Mouse (Mus musculus) embryonic facial prominence, embryonic 15.5 days (tissue): ENCODE data around the gene Gdf5. TPM values are rescaled to one million over a fixed set of nuclear protein-coding genes. Genes with fewer than 3 reads are reported as not detected.

ENCODE experiments used
- ATAC-seq: fragments of 200-750 bp; cut with Nextera tagmentation; 2 replicates; pipeline ENCODE4 v1.8.0; 2017; ENCODE audit warnings: low read depth, moderate TSS enrichment; ENCODE audit not compliant: insufficient number of reproducible peaks, low FRiP score, low TSS enrichment
- H3K27ac ChIP-seq: fragments of 300-500 bp; sonication (generic); replicated peaks from 2 replicates; pipeline ENCODE4 v1.5.1; 2015; ENCODE audit warnings: mild to moderate bottlenecking, inconsistent platforms
- H3K27me3 ChIP-seq: fragments of 300-500 bp; sonication (generic); 2 replicates; pipeline ENCODE4 v1.6.1; 2015; ENCODE audit warnings: inconsistent platforms
- H3K36me3 ChIP-seq: fragments of 300-500 bp; sonication (generic); 2 replicates; pipeline ENCODE4 v1.6.1; 2015; ENCODE audit warnings: mild to moderate bottlenecking, inconsistent platforms
- H3K4me1 ChIP-seq: fragments of 300-500 bp; sonication (generic); 2 replicates; pipeline ENCODE4 v1.6.1; 2015; ENCODE audit warnings: inconsistent platforms
- H3K4me2 ChIP-seq: fragments of 300-500 bp; sonication (generic); replicated peaks from 2 replicates; pipeline ENCODE4 v1.6.1; 2015; ENCODE audit warnings: mild to moderate bottlenecking, inconsistent platforms
- H3K4me3 ChIP-seq: fragments of 300-500 bp; sonication (generic); replicated peaks from 2 replicates; pipeline ENCODE4 v1.5.1; 2015; ENCODE audit warnings: mild to moderate bottlenecking, inconsistent platforms
- H3K9ac ChIP-seq: fragments of 300-500 bp; sonication (generic); 2 replicates; pipeline ENCODE4 v1.6.1; 2015; ENCODE audit warnings: inconsistent platforms
- H3K9me3 ChIP-seq: fragments of 300-500 bp; sonication (generic); replicated peaks from 2 replicates; pipeline ENCODE4 v1.6.1; 2016; ENCODE audit warnings: inconsistent platforms
- WGBS: fragments of 180-500 bp; shearing (Covaris S2); methylation state at CpG from one replicate; pipeline ENCODE4 v1.1.7; 2015; 5-methylcytosine and 5-hydroxymethylcytosine counted together
- polyA plus RNA-seq: library from polyadenylated mRNA; unstranded; fragments of >200 nt; fragmentation: Nextera tagmentation; extraction: Ambion mirVana; gene quantifications from 2 replicates; pipeline ENCODE4 v1.2.1, GENCODE M21; 2015

Gdf5 gene
- 1.7 and 2.2 TPM in 2 replicates for polyA plus RNA-seq

- no peaks in the 10 kb centered on the region for H3K36me3 ChIP-seq
- H3K27me3 ChIP-seq = peaks cover 2% of the 10 kb centered on the region; the same call in 1 of the 2 replicates
- no peak within 1 kb of the TSS for H3K9ac ChIP-seq
- 0 out of 2 replicates have a peak within 1 kb of the TSS, but pooled peaks have one; percentile 6 for H3K27ac ChIP-seq
- no peaks in the 10 kb centered on the region for H3K9me3 ChIP-seq
- peak within 1 kb of the TSS; percentile 3; the same call in 1 of the 2 replicates for H3K4me3 ChIP-seq
- peaks cover 47% of the 10 kb centered on the region for H3K4me1 ChIP-seq
- no peak for ATAC-seq
- H3K4me2 ChIP-seq = peak within 1 kb of the TSS; percentile 32
- WGBS = 15% methylated on average over 13 of the region's 13 CpGs
These were observed at the start of gene Gdf5 for GRCm38 (mm10) chr2:155945124-155945523. Gene Gdf5 (minus strand): TSS chr2:155945367.

GRCm38 (mm10) chr2:155991863-155992321 lies 46.7 kb upstream of the Gdf5 start:
- H3K4me3 ChIP-seq = no peak overlapping the region
- no peak for ATAC-seq
- H3K4me1 ChIP-seq = no peaks in the 10 kb centered on the region
- WGBS = 75% methylated on average over 14 of the region's 14 CpGs
- H3K27me3 ChIP-seq = no peaks in the 10 kb centered on the region
- H3K4me2 ChIP-seq = no peak overlapping the region
- H3K27ac ChIP-seq = no peak overlapping the region
- peaks cover 100% of the 10 kb centered on the region for H3K36me3 ChIP-seq
- H3K9me3 ChIP-seq = no peaks in the 10 kb centered on the region
- no peak overlapping the region for H3K9ac ChIP-seq

- Histone ChIP-seq H3K9me3 (no peaks in the 10 kb centered on the region), H3K27ac (no peak overlapping the region), H3K9ac (no peak overlapping the region), H3K4me2 (no peak overlapping the region), H3K4me3 (no peak overlapping the region), H3K4me1 (no peaks in the 10 kb centered on the region), H3K36me3 (peaks cover 100% of the 10 kb centered on the region), H3K27me3 (no peaks in the 10 kb centered on the region)
- ATAC-seq = no peak
- WGBS = 91% methylated on average over 10 of the region's 10 CpGs
These were observed 46.0 kb upstream of the Gdf5 start for GRCm38 (mm10) chr2:155991151-155991550.

- no peaks in the 10 kb centered on the region for H3K9me3 ChIP-seq
- ATAC-seq = no peak
- H3K9ac ChIP-seq = no peak overlapping the region
- H3K27me3 ChIP-seq = no peaks in the 10 kb centered on the region
- H3K36me3 ChIP-seq = peaks cover 100% of the 10 kb centered on the region
- H3K4me1 ChIP-seq = no peaks in the 10 kb centered on the region
- no peak overlapping the region for H3K4me3 ChIP-seq
- WGBS = 69% methylated on average over 4 of the region's 4 CpGs
- H3K4me2 ChIP-seq = no peak overlapping the region
- no peak overlapping the region for H3K27ac ChIP-seq
These were observed 43.9 kb upstream of the Gdf5 start for GRCm38 (mm10) chr2:155989085-155989484.

GRCm38 (mm10) chr2:155987131-155987530 lies 42.0 kb upstream of the Gdf5 start:
- no peaks in the 10 kb centered on the region for H3K9me3 ChIP-seq
- H3K4me2 ChIP-seq = no peak overlapping the region
- no peak overlapping the region for H3K9ac ChIP-seq
- 95% methylated on average over 6 of the region's 6 CpGs for whole genome bisulfite sequencing
- no peak overlapping the region for H3K4me3 ChIP-seq
- no peaks in the 10 kb centered on the region for H3K4me1 ChIP-seq
- H3K27ac ChIP-seq = no peak overlapping the region
- ATAC-seq = no peak
- H3K36me3 ChIP-seq = peaks cover 100% of the 10 kb centered on the region
- no peaks in the 10 kb centered on the region for H3K27me3 ChIP-seq

GRCm38 (mm10) chr2:155985776-155986175 lies 40.6 kb upstream of the Gdf5 start:
- no peak overlapping the region for H3K4me3 ChIP-seq
- no peaks in the 10 kb centered on the region for H3K9me3 ChIP-seq
- no peak overlapping the region for H3K9ac ChIP-seq
- H3K36me3 ChIP-seq = peaks cover 100% of the 10 kb centered on the region
- no peaks in the 10 kb centered on the region for H3K4me1 ChIP-seq
- 82% methylated on average over 7 of the region's 7 CpGs for WGBS
- H3K27me3 ChIP-seq = no peaks in the 10 kb centered on the region
- no peak overlapping the region for H3K4me2 ChIP-seq
- no peak for ATAC-seq
- H3K27ac ChIP-seq = no peak overlapping the region

GRCm38 (mm10) chr2:155979328-155979991 lies 34.3 kb upstream of the Gdf5 start:
- Histone ChIP-seq H3K36me3 (peaks cover 95% of the 10 kb centered on the region), H3K27me3 (no peaks in the 10 kb centered on the region), H3K4me1 (no peaks in the 10 kb centered on the region), H3K9me3 (no peaks in the 10 kb centered on the region), H3K4me2 (no peak overlapping the region), H3K27ac (no peak overlapping the region), H3K9ac (no peak overlapping the region), H3K4me3 (no peak overlapping the region)
- ATAC-seq = no peak; the same call in 1 of the 2 replicates
- WGBS = 83% methylated on average over 5 of the region's 5 CpGs

GRCm38 (mm10) chr2:155974087-155974731 lies 29.0 kb upstream of the Gdf5 start:
- Histone ChIP-seq H3K9me3 (no peaks in the 10 kb centered on the region), H3K36me3 (peaks cover 88% of the 10 kb centered on the region), H3K9ac (no peak overlapping the region), H3K27ac (no peak overlapping the region), H3K4me1 (no peaks in the 10 kb centered on the region), H3K27me3 (no peaks in the 10 kb centered on the region), H3K4me3 (no peak overlapping the region), H3K4me2 (no peak overlapping the region)
- 81% methylated on average over 14 of the region's 14 CpGs for WGBS
- no peak for ATAC-seq

GRCm38 (mm10) chr2:155973348-155973747 lies 28.2 kb upstream of the Gdf5 start:
- ATAC-seq = no peak
- WGBS = 72% methylated on average over 6 of the region's 6 CpGs
- H3K27me3 ChIP-seq = no peaks in the 10 kb centered on the region
- H3K9ac ChIP-seq = no peak overlapping the region
- H3K4me2 ChIP-seq = no peak overlapping the region
- peaks cover 89% of the 10 kb centered on the region for H3K36me3 ChIP-seq
- no peaks in the 10 kb centered on the region for H3K9me3 ChIP-seq
- no peak overlapping the region for H3K27ac ChIP-seq
- H3K4me1 ChIP-seq = no peaks in the 10 kb centered on the region
- no peak overlapping the region for H3K4me3 ChIP-seq

GRCm38 (mm10) chr2:155962991-155963390 lies 17.8 kb upstream of the Gdf5 start:
- H3K36me3 ChIP-seq = peaks cover 58% of the 10 kb centered on the region
- H3K4me3 ChIP-seq = no peak overlapping the region
- no peaks in the 10 kb centered on the region for H3K9me3 ChIP-seq
- no peak overlapping the region for H3K27ac ChIP-seq
- no peaks in the 10 kb centered on the region for H3K27me3 ChIP-seq
- WGBS = 25% methylated on average over 1 of the region's 1 CpGs
- no peak for ATAC-seq
- H3K4me2 ChIP-seq = no peak overlapping the region
- no peak overlapping the region for H3K9ac ChIP-seq
- H3K4me1 ChIP-seq = 0 out of 2 replicates have a peak, but pooled peaks cover 2% of the 10 kb centered on the region

GRCm38 (mm10) chr2:155961862-155962261 lies 16.7 kb upstream of the Gdf5 start:
- no peak overlapping the region for H3K4me2 ChIP-seq
- H3K27ac ChIP-seq = no peak overlapping the region
- no peak overlapping the region for H3K9ac ChIP-seq
- 77% methylated on average over 10 of the region's 10 CpGs for WGBS
- H3K4me3 ChIP-seq = no peak overlapping the region
- peaks cover 9% of the 10 kb centered on the region; the same call in 1 of the 2 replicates for H3K4me1 ChIP-seq
- H3K27me3 ChIP-seq = no peaks in the 10 kb centered on the region
- ATAC-seq = no peak
- H3K9me3 ChIP-seq = no peaks in the 10 kb centered on the region
- peaks cover 47% of the 10 kb centered on the region for H3K36me3 ChIP-seq
